Mouse (Mus musculus): ENCODE results near the gene Slit3.

Gene Slit3

GRCm38 (mm10) chr11:35278128-35278769 is 157.2 kb downstream of the Slit3 start:
- DNase-seq: no peak

GRCm38 (mm10) chr11:35280826-35281225 is 159.8 kb downstream of the Slit3 start:
- no peak for DNase-seq

GRCm38 (mm10) chr11:35282001-35282632 is 161.1 kb downstream of the Slit3 start:
- DNase-seq: no peak

- peak; percentile 51 for DNase-seq
Measured at GRCm38 (mm10) chr11:35282825-35283571, 162.0 kb downstream of the Slit3 start.

DNA sequence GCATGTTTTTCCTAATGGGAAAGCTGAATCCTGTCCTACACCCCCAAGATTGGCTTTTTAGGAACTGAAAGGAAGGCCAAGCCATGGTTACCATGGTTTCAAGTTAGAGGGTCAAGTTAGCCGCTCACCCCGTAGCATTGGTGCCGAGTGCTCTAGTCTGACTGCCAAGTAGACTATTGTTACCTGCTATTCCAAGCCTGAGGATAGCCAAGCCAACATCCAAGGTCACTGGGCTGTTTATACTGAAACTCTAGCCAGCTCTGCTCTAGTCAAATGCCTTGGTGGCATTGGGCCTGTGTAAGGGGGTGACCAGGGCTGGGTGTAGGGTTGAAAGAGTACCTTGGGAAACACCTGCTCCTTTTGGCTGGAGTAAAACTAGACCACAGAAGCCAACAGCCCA is 162.7 kb downstream of the Slit3 start:
- DNase-seq: no peak

DNA sequence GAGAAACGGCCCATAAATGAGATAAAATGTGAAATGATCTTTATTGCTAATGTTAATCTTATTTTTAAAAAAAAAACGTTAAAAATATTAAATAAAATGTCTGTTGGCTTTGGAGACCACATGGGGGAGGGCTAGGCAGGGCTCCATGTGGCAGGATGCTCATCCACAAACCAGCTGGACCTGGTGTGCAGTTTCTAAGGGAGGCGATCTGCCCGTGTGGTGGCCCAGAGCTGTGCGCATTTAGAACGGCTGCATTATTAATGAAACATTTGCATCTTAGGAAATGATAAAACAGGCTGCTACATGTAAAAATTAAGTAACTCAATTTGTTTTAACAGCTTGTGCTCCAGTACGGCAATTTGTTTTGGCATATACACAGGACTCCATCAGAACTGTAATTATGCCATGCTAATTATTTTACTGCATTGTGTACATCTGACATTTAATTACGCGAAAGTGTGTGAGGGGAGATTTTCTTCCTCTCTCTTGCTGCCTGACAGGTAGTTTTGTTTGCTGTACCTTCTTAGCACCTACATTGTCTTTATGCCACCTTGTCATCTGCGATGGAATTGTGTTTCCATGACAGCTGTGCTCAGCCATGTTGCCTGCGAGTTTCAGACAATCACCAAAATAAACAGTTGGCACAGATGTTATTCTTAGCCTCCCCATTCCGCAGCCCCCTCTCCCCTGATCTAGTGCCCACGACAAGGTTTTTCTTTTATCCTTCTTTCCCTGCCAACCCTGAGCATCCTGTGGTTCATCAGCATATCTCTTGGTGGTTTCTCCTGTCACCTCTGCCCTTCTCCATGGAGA is 165.8 kb downstream of the Slit3 start:
- no peak for DNase-seq

DNA sequence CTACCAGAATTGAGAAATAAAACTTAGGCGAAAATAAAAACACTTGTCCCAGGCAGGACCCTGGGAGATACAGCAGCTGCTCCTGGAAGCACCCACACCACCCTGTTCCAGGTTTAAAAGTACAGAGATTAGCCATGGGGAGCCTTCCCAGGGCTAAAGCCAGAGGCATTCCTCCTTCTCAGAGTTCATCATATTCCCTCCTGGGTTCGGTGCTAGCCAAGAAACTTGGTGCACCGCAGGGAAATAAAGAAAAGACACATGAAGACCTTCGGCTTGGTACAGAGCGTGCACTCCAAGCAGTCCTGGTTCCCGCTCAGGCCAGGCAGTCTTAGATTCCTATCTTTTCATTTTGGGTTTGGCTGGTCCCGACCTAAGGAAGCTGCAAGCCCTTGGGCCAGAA is 167.0 kb downstream of the Slit3 start:
- no peak for DNase-seq

GRCm38 (mm10) chr11:35288761-35289278 is 167.8 kb downstream of the Slit3 start:
- no peak for DNase-seq

GRCm38 (mm10) chr11:35292228-35292747 is 171.3 kb downstream of the Slit3 start:
- no peak for DNase-seq

GRCm38 (mm10) chr11:35293197-35293596 is 172.2 kb downstream of the Slit3 start:
- no peak for DNase-seq

GRCm38 (mm10) chr11:35294670-35295069 is 173.6 kb downstream of the Slit3 start:
- no peak for DNase-seq

DNA sequence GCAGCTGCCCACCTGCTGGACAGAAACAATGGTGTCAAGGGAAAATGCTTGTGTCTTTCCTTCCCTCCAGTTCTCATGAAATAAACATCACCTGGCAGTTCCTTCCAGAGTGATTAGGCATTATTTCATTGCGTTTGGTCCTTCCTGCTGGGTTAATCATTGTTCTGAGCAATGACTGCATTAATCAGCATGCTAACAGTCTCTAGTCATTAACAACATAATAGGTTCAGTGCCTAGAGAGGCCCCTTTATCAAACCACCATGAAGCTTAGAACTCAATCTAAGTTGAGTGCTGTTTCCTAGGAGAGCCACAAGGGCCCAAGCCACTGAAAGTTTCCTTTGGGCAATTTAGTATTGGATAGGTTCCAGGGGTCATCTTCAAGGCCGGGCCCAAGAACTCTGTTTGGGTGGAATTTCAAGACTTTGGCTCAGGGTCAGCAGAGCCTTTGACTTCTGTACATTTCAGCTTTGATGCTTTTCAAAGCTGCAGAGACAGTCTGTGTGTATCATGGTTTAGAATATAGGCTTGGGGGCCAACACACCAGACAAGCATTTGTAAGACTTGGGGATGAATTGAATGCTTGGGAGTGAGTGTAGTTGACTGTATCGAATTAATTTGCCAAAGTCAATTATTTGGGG is 174.3 kb downstream of the Slit3 start:
- DNase-seq: no peak

DNA sequence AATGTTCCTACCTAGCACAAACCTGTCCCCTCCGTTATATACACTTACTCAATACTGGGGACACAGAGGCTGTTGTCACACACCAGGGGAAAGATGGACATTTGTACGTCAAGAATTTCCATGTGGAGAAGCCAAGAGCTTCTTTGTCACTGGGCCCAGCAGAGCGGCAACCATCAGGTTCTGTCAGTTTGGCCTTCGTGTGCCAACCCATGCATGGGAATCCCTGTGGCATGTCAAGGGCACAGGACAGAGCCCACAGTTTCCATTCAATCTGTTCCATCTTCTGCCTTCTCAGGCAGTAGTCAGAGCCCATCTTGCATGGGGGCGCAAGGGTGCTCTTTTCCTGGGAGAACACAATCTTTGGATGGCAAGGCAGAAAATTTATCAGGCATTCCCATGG is 175.8 kb downstream of the Slit3 start:
- no peak for DNase-seq

DNA sequence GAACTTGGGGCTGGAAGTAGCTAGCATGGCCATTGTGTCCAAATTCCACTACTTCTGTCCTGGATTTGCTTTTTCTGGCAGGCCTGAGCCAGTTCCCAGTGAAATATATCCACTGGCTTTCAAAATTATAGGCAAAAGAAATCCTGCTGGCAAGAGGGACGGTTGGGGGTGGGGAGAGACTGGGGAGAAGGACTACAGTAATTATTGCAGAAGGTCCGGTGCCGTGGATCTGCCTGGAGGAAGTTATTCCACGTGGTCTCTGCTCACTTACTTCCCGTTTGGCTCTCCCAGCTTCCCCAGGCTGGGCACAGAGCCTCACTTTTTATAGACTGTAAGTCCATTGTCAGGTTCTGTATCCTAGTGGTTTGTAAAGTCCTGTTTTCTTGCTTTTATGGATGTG is 176.3 kb downstream of the Slit3 start:
- DNase-seq: peak; percentile 29

GRCm38 (mm10) chr11:35298526-35298925 is 177.5 kb downstream of the Slit3 start:
- no peak for DNase-seq

DNA sequence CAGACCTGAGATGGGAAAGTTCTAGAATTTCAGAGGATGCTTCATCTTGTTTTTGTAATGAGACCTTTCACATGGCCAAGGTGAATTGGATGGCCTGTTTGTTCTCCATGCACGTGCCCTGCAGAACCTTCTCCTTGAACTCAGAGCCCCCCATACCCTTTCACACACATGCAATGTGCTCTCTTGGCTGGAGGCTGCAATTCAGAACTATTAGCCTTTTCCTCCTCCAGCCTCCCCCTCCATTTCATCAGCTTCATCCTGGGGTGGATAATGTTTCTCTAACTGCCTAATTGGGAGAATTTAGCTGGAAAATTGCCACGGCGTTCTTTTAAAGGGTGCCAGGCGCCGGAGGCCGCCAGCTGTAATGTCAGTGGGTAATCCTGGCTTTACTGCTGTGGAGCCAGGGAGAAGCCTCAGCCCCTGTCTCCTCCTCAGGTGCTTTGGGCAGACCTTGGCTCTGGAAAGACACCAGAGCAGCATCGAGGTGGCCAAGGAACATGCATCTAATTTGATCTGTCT is 178.9 kb downstream of the Slit3 start:
- no peak for DNase-seq

DNA sequence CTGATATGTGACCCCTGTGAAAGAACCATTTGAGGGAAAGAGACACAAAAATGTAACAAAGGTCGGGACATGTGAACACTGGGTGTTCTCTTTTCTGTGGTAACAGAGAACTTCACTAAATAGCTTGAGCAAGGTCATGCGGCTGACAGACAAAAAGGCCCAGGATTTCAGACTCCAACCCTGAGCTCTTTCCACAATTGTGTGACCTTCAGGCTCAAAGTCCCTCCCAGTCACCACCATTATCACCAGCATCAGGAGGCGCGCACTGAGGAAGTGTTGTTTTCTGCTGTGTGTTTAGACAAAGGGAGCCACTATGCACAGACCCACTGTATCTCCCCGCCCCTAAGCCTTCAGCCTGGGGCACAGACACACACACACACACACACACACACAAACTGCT is 181.2 kb downstream of the Slit3 start:
- no peak for DNase-seq

GRCm38 (mm10) chr11:35304216-35304975 is 183.4 kb downstream of the Slit3 start:
- no peak for DNase-seq

DNA sequence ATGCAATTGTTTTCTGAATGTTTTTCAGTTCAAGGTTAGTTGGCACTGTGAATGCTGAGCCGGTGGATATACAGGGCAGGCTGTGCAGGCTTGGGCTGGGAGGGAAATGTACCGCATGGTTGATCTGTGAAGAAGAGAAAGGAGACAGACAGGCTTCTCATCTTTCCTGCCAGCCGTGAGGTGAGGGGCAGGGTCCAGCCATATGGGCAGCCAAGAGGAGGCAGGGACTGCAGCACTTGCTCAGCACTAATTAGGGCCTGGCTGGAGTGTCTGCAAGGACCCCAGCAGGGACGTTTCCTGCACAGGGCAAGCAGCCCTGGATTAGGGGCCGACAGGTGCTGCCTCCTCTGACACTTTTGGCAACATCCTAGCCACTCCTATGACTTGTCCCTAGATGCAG is 184.1 kb downstream of the Slit3 start:
- DNase-seq: no peak

DNA sequence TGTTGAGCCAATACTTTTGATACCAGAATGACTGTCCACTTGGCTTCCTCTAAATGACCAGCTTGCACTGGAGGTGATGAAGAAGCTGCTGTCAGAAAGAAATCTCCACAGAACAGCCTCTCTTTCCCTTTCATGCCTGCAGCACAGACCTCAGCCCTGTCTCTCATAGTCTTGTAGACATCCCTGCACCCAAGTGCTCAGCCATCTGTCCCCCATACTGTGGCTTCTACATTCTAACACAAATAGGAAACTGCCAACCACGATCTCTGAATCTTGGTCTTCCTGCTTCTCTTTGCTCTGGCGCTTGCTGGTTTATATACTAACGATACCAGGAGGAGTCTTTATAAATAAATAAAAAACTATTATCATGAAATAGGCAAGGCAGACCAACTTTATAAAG is 184.9 kb downstream of the Slit3 start:
- DNase-seq: no peak

GRCm38 (mm10) chr11:35306922-35307321 is 185.9 kb downstream of the Slit3 start:
- DNase-seq: no peak

Measured in right cerebral cortex, postnatal 14 days (tissue).